Mouse (Mus musculus): ENCODE results near the gene Ppp1r9a. TPM values are rescaled to one million over a fixed set of nuclear protein-coding genes. Genes with fewer than 3 reads are reported as not detected.

The Ppp1r9a gene
- polyA plus RNA-seq, 1 experiment, result 34.1 TPM

- WGBS, result 42% methylated on average over 1 of the region's 1 CpGs
These were observed 252.7 kb downstream of the Ppp1r9a start for GRCm38 (mm10) chr6:5155313-5155927.

GRCm38 (mm10) chr6:5156541-5157425 lies 254.1 kb downstream of the Ppp1r9a start:
- Histone ChIP-seq H3K27ac (ENCODE audit: insufficient read depth, low read length) (no peak overlapping the region), H3K27me3 (ENCODE audit: control insufficient read depth, insufficient read depth, low read length) (no peaks in the 10 kb centered on the region), H3K4me3 (replicated peaks; ENCODE audit: insufficient read depth, low read depth, low read length) (no peak overlapping the region), H3K4me1 (ENCODE audit: control insufficient read depth, insufficient read depth, low read length) (no peaks in the 10 kb centered on the region)
- 87% methylated on average over 6 of the region's 6 CpGs for WGBS
- no peak for DNase-seq
- TF ChIP-seq POLR2A (IDR thresholded peaks at IDR 0.05; ENCODE audit: borderline replicate concordance, insufficient read depth, low read length) (no peak), CTCF (IDR thresholded peaks at IDR 0.05; ENCODE audit: borderline replicate concordance, insufficient read depth, low read depth, low read length) (no peak)

More at GRCm38 (mm10) chr6:5155313-5155927, 252.7 kb downstream of the Ppp1r9a start:
- DNase-seq, result no peak
- no peaks in the 10 kb centered on the region for H3K4me1 ChIP-seq (ENCODE audit: control insufficient read depth, insufficient read depth, low read length)
- no peak overlapping the region for H3K4me3 ChIP-seq (replicated peaks; ENCODE audit: insufficient read depth, low read depth, low read length)
- TF ChIP-seq CTCF (IDR thresholded peaks at IDR 0.05; ENCODE audit: borderline replicate concordance, insufficient read depth, low read depth, low read length) (no peak), POLR2A (IDR thresholded peaks at IDR 0.05; ENCODE audit: borderline replicate concordance, insufficient read depth, low read length) (no peak)
- H3K27me3 ChIP-seq (ENCODE audit: control insufficient read depth, insufficient read depth, low read length), result no peaks in the 10 kb centered on the region
- no peak overlapping the region for H3K27ac ChIP-seq (ENCODE audit: insufficient read depth, low read length)

GRCm38 (mm10) chr6:5159385-5159791 lies 256.7 kb downstream of the Ppp1r9a start:
- no peak for DNase-seq
- no peaks in the 10 kb centered on the region for H3K27me3 ChIP-seq (ENCODE audit: control insufficient read depth, insufficient read depth, low read length)
- TF ChIP-seq POLR2A (IDR thresholded peaks at IDR 0.05; ENCODE audit: borderline replicate concordance, insufficient read depth, low read length), result no peak
- TF ChIP-seq CTCF (IDR thresholded peaks at IDR 0.05; ENCODE audit: borderline replicate concordance, insufficient read depth, low read depth, low read length), result no peak
- no peak overlapping the region for H3K4me3 ChIP-seq (replicated peaks; ENCODE audit: insufficient read depth, low read depth, low read length)
- H3K27ac ChIP-seq (ENCODE audit: insufficient read depth, low read length), result no peak overlapping the region
- H3K4me1 ChIP-seq (ENCODE audit: control insufficient read depth, insufficient read depth, low read length), result no peaks in the 10 kb centered on the region
- 90% methylated on average over 7 of the region's 7 CpGs for WGBS

- no peaks in the 10 kb centered on the region for H3K4me1 ChIP-seq (ENCODE audit: control insufficient read depth, insufficient read depth, low read length)
- no peak for TF ChIP-seq CTCF (IDR thresholded peaks at IDR 0.05; ENCODE audit: borderline replicate concordance, insufficient read depth, low read depth, low read length)
- TF ChIP-seq POLR2A (IDR thresholded peaks at IDR 0.05; ENCODE audit: borderline replicate concordance, insufficient read depth, low read length), result no peak
- no peak for DNase-seq
- H3K27me3 ChIP-seq (ENCODE audit: control insufficient read depth, insufficient read depth, low read length), result no peaks in the 10 kb centered on the region
- no peak overlapping the region for H3K27ac ChIP-seq (ENCODE audit: insufficient read depth, low read length)
- no peak overlapping the region for H3K4me3 ChIP-seq (replicated peaks; ENCODE audit: insufficient read depth, low read depth, low read length)
- 94% methylated on average over 6 of the region's 6 CpGs for WGBS
These were observed 259.3 kb downstream of the Ppp1r9a start for GRCm38 (mm10) chr6:5162052-5162451.

DNA sequence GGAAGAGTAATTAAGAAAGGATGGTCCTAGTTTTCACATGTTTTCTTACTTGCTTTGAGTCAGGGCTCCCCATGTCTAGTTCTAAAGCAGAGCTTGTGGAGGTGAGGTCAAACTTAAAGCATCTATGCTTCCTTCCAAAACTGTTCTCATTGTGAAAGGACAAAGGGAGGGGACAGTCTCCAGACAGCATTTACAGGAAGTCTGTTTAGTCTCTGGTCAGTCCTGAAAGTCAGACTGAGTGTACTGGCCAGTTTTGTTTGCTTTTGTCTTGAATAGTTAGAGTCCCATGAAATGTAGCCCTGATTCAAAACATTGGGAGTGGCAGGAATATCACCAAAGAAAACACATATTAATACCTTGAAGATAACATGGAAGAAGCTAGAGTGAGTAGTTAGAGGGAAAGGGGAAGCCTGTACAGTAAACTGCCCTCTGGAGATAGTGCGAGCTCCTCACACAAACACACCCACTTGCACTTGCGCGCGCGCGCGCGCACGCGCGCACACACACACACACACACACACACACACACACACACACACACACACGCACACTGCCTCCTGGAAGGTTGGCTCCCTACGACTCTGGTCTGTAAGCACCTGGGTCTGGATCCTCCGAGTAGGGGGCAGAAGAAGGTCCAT lies 260.9 kb downstream of the Ppp1r9a start:
- H3K27ac ChIP-seq (ENCODE audit: insufficient read depth, low read length), result no peak overlapping the region
- DNase-seq, result no peak
- WGBS, result 93% methylated on average over 14 of the region's 14 CpGs
- H3K4me1 ChIP-seq (ENCODE audit: control insufficient read depth, insufficient read depth, low read length), result no peaks in the 10 kb centered on the region
- no peak overlapping the region for H3K4me3 ChIP-seq (replicated peaks; ENCODE audit: insufficient read depth, low read depth, low read length)
- TF ChIP-seq POLR2A (IDR thresholded peaks at IDR 0.05; ENCODE audit: borderline replicate concordance, insufficient read depth, low read length) (no peak), CTCF (IDR thresholded peaks at IDR 0.05; ENCODE audit: borderline replicate concordance, insufficient read depth, low read depth, low read length) (no peak)
- no peaks in the 10 kb centered on the region for H3K27me3 ChIP-seq (ENCODE audit: control insufficient read depth, insufficient read depth, low read length)

DNA sequence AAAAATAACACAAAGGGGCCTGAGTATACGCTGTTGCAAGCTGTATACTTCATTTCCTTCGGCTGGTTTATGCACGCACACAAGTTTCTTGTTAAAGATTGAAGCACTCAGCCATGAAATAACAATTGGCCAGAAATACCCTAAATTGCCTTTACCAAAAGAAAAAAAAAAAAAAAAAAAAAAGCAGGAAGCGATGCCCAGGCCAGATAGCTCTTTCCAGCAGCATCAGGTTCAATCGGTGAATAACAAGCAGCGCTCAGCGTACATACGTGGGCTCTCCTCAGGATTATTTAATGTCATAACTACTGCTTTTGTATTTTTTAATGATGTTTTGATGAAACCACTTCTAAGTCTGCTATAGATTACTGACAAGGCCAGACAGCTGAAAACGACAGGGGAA lies 262.1 kb downstream of the Ppp1r9a start:
- Histone ChIP-seq H3K4me1 (ENCODE audit: control insufficient read depth, insufficient read depth, low read length) (no peaks in the 10 kb centered on the region), H3K27me3 (ENCODE audit: control insufficient read depth, insufficient read depth, low read length) (no peaks in the 10 kb centered on the region), H3K27ac (ENCODE audit: insufficient read depth, low read length) (no peak overlapping the region), H3K4me3 (replicated peaks; ENCODE audit: insufficient read depth, low read depth, low read length) (no peak overlapping the region)
- no peak for DNase-seq
- WGBS, result 86% methylated on average over 9 of the region's 9 CpGs
- TF ChIP-seq POLR2A (IDR thresholded peaks at IDR 0.05; ENCODE audit: borderline replicate concordance, insufficient read depth, low read length) (no peak), CTCF (IDR thresholded peaks at IDR 0.05; ENCODE audit: borderline replicate concordance, insufficient read depth, low read depth, low read length) (no peak)

DNA sequence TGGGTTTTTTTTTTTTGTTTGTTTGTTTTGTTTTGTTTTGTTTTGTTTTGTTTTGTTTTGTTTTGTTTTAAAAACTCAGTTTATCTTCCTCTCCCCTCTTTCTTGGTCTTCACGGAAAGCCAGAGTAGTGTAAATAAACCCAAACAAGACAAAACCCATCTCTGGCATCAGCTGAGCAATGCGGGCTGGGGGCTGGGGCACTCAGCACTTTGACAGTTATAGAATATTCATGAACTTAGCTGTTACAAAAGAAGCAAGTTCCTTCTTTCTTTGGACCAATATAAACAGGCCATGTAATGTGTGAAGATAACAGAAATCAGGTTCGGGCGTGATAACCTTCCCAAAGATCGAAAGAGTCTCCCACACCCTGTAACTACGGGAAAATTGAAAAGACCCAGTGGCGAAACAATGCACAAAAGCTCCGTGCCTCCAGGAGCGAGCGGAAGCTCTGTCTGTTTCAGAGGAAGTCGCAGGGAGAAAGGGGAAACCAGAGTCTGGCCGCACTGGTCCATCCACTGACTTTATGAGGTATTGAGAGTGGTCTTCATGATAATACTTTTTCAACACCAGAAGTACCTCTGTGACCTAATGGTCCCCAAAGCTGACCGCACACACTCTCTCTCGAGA lies 264.4 kb downstream of the Ppp1r9a start:
- no peak overlapping the region for H3K27ac ChIP-seq (ENCODE audit: insufficient read depth, low read length)

More for the DNA sequence above, 264.4 kb downstream of the Ppp1r9a start:
- Histone ChIP-seq H3K4me3 (replicated peaks; ENCODE audit: insufficient read depth, low read depth, low read length) (no peak overlapping the region), H3K27me3 (ENCODE audit: control insufficient read depth, insufficient read depth, low read length) (no peaks in the 10 kb centered on the region), H3K4me1 (ENCODE audit: control insufficient read depth, insufficient read depth, low read length) (no peaks in the 10 kb centered on the region)
- 32% methylated on average over 14 of the region's 14 CpGs for WGBS
- DNase-seq, result no peak
- no peak for TF ChIP-seq POLR2A (IDR thresholded peaks at IDR 0.05; ENCODE audit: borderline replicate concordance, insufficient read depth, low read length)
- no peak for TF ChIP-seq CTCF (IDR thresholded peaks at IDR 0.05; ENCODE audit: borderline replicate concordance, insufficient read depth, low read depth, low read length)

Data from cerebellum, adult 2 months (tissue).